Mouse (Mus musculus) MEL (cell line): ENCODE measurements at regions not wholly inside any gene's neighbourhood (a gene's known extent, or its start where the extent isn't known, plus 50 kb on each side); places are given as distances from the start of the nearest gene placed in this dataset.

Source experiments
- CTCF ChIP-seq, 3 experiments: IDR thresholded peaks in 2 of 3; conservative IDR thresholded peaks in 1 of 3; 2 replicates each; pipeline ENCODE4 v1.5.1; 2011 to 2012; ENCODE audit warnings: low read length in 3 of 3, low read depth in 2 of 3, mild to moderate bottlenecking in 2 of 3, improper control_type of control experiment in 1 of 3, inconsistent platforms in 1 of 3, mixed read lengths in 1 of 3, moderate library complexity in 1 of 3; ENCODE audit not compliant: control insufficient read depth in 1 of 3, insufficient read depth in 1 of 3, poor library complexity in 1 of 3, severe bottlenecking in 1 of 3
- GABPA ChIP-seq: IDR thresholded peaks from 2 replicates; pipeline ENCODE4 v1.6.1; 2012; ENCODE audit warnings: low read depth, mild to moderate bottlenecking, inconsistent platforms, low read length, improper control_type of control experiment, moderate library complexity
- HCFC1 ChIP-seq: IDR thresholded peaks from 2 replicates; pipeline ENCODE4 v1.6.1; 2012; ENCODE audit warnings: low read depth, mild to moderate bottlenecking, inconsistent platforms, low read length, improper control_type of control experiment, moderate library complexity
- POLR2A ChIP-seq, 2 experiments: IDR thresholded peaks; 2 replicates each; pipeline ENCODE4 v1.6.1; 2011 to 2012; ENCODE audit warnings: low read length in 2 of 2, mild to moderate bottlenecking in 2 of 2, control low read depth in 1 of 2, improper control_type of control experiment in 1 of 2, low read depth in 1 of 2, moderate library complexity in 1 of 2; ENCODE audit not compliant: control insufficient read depth in 1 of 2, insufficient read depth in 1 of 2, poor library complexity in 1 of 2
- TCF12 ChIP-seq: IDR thresholded peaks from 2 replicates; pipeline ENCODE4 v1.6.1; 2014; ENCODE audit warnings: low read depth, mild to moderate bottlenecking, inconsistent platforms, low read length, improper control_type of control experiment, moderate library complexity
- USF1 ChIP-seq: IDR thresholded peaks from 2 replicates; pipeline ENCODE4 v1.6.1; 2014; ENCODE audit warnings: low read depth, mild to moderate bottlenecking, inconsistent platforms, low read length, improper control_type of control experiment, moderate library complexity

DNA sequence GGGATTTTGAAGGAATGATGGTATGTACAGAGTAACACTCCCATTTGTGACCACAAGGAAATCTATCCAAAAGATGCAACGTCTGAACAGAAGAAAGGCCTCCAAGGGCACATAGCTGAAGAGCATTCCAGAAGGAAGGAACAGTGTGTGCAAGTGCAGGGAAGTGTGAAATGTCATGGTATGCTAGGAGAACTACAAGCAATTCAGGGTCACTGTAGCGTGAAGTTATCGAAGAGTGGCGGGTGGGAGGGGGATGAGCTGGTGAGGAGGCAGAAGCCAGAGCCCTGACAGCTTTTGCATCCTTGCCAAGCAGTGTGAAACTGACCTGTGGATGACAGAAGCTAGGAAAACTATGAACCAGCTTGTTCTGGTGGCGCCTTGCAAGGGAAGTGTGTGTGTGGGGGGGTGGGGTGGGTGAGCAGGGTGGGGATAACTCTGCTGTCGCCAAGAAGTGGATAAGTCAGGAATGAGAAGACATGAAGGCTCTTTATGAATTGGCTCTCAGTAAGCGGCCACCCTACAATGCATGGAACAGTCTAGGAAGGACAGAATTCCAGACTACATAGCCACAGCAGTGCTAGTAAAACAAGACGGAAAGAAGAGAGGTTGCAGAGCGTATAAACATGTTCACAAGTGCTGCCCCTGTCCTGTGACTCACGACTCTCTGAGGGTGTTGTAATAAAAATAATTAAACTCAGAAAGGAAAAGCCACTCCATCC, 179.3 kb upstream of the Acvr2a start:
- no peak for TF ChIP-seq CTCF (IDR thresholded peaks at IDR 0.05 in 2 of 3, conservative IDR thresholded peaks at IDR 0.05 in 1 of 3; ENCODE audit: control insufficient read depth in 1 of 3, insufficient read depth in 1 of 3, low read depth in 2 of 3, low read length in 3 of 3, poor library complexity in 1 of 3, severe bottlenecking in 1 of 3)
- no peak for TF ChIP-seq TCF12
- no peak for TF ChIP-seq GABPA
- no peak for TF ChIP-seq POLR2A (IDR thresholded peaks at IDR 0.05; ENCODE audit: control insufficient read depth in 1 of 2, insufficient read depth in 1 of 2, low read depth in 1 of 2, low read length in 2 of 2, poor library complexity in 1 of 2)
- TF ChIP-seq USF1 = no peak
- TF ChIP-seq HCFC1 = no peak
